Mouse (Mus musculus): Measurements from ENCODE around the gene Msl2.

DNA sequence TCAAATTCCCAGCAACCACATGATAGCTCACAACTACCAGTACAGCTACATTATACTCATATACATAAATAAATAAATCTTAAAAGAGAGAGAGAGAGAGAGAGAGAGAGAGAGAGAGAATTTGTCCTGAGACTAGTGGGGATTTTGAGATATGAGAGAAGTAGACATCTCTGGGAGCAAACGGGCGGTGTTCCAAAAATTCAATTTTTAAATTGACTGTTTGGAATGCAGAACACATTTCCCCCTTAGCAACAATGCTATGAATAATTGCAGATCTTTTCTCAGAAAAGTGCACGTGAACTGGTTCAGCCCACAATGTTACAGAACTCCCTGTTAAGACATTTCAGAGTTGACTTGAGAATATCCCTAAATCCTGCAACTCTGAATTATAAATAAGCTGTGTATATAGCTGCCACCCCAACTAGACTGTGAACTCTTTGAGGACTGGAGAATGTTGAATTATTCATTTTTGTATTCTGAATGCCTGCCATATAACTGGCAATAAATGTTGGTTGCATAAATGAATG is 8.8 kb upstream of the Msl2 start:
- no peak for TF ChIP-seq CTCF (IDR thresholded peaks at IDR 0.05; ENCODE audit: extremely low read depth, insufficient read depth, insufficient read length, insufficient replicate concordance)
- TF ChIP-seq POLR2A (IDR thresholded peaks at IDR 0.05; ENCODE audit: low read depth, low read length) = no peak

Measured in spleen, adult 2 months (tissue).